Mouse (Mus musculus): ENCODE measurements at regions not wholly inside any gene's neighbourhood (a gene's known extent, or its start where the extent isn't known, plus 50 kb on each side); places are given as distances from the start of the nearest gene placed in this dataset.

DNA sequence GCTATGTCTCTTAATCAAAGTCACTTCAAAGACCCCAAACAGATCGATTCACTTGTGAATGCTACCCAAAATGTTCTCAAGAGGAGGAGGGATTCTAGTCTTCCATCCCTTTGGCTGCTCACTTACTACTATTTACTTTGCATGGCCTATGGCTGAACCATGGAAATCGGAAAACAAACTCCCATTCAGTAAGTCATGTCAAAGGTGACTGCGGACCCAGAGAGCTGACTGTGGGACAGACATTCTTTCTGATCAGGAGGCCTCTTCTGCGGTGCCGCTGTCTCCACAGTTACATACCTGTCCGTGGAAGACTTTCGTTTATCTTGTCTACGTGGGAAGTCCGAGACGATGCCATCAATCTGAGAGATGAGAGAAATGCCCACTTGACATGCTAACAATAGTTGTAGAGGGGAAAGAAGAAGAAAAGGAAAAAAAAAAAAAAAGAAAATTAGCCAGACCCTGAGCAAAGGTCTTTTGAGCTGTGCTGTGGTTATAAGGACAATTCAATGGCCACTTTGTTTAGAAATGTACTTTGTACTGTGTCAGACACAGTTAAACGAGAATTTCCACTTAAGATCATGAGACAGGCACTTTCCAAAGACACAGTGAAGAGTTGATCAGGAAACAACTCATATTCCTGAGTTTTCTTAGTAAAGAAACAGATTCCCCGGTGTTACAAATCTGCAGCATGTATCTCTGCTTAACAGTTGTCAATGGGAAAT, 92.7 kb downstream of the Olig3 start:
- Histone ChIP-seq H3K4me3 (replicated peaks; ENCODE audit: extremely low read depth, low read depth, low read length) (no peak overlapping the region), H3K4me1 (ENCODE audit: control insufficient read depth, insufficient read depth, low read length) (no peaks in the 10 kb centered on the region)
- TF ChIP-seq POLR2A (IDR thresholded peaks at IDR 0.05; ENCODE audit: borderline replicate concordance, extremely low read depth, low read depth, low read length) (no peak), CTCF (IDR thresholded peaks at IDR 0.05; ENCODE audit: insufficient read depth, low read length) (no peak)
- WGBS: 60% methylated on average over 12 of the region's 12 CpGs
- no peak for DNase-seq

DNA sequence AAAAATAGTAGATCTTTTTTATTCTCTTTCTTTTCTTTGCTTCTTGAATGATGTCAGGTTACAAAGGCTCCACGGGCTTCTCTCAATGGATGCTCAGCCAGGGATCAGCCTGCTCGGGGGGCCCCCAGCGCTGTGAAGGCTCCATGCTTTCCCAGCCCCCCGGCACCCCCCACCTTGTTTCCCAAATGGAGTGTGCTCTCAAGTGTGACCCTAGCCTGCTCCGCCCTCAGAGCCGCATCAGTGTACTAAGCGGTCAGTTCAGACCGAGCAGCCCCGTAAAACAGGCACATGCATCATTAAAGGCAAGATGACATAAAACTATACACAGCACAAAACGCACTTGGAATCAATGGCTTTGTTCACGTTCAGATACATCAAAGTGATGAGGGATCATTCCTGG, 102.7 kb downstream of the Olig3 start:
- H3K4me3 ChIP-seq (replicated peaks; ENCODE audit: extremely low read depth, low read depth, low read length): no peak overlapping the region
- 77% methylated on average over 11 of the region's 11 CpGs for WGBS
- no peak for TF ChIP-seq CTCF (IDR thresholded peaks at IDR 0.05; ENCODE audit: insufficient read depth, low read length)
- TF ChIP-seq POLR2A (IDR thresholded peaks at IDR 0.05; ENCODE audit: borderline replicate concordance, extremely low read depth, low read depth, low read length): no peak
- peaks cover 2% of the 10 kb centered on the region; the same call in 1 of the 2 replicates for H3K4me1 ChIP-seq (ENCODE audit: control insufficient read depth, insufficient read depth, low read length)
- DNase-seq: no peak

DNA sequence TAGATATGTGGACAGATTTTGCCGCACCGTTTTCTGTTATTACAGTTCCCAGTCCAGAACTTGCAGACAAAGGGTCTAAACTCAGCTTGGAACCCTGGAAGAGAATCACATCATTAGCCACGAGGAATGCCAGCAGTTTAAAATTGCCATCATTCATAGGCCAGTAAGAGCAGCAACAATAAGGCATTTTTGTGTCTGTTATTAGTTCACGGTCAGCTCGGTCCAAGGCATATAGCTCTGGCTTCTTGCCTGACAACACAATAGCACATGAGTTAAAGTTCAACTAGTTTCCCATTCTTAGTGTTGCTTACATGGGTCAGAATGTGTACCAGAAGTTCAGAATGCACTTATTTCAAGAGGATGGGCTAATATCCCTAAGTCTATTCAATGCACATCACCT, 103.4 kb downstream of the Olig3 start:
- 70% methylated on average over 5 of the region's 5 CpGs for WGBS
- peaks cover 4% of the 10 kb centered on the region; the same call in 1 of the 2 replicates for H3K4me1 ChIP-seq (ENCODE audit: control insufficient read depth, insufficient read depth, low read length)
- DNase-seq: no peak
- no peak overlapping the region for H3K4me3 ChIP-seq (replicated peaks; ENCODE audit: extremely low read depth, low read depth, low read length)
- TF ChIP-seq CTCF (IDR thresholded peaks at IDR 0.05; ENCODE audit: insufficient read depth, low read length) (no peak), POLR2A (IDR thresholded peaks at IDR 0.05; ENCODE audit: borderline replicate concordance, extremely low read depth, low read depth, low read length) (no peak)

DNA sequence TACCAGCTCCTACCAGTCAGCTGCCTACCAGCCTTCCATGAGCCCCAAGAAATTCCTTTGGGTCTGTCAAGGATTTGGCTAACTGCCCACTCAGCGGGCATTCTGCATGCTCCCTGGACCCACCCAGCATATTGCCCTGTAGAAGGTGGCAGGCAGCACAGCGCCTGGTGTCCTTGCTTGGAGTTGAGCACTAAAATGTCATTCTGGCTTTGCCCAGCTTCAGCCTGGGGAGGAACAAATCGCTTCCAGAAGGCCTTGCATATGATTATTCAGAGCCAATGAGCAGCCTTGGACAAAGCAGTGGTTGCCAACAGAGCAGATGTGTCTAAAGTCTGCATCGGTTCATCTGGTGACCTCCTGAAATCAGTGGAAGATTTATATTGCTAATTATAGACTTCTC, 103.8 kb downstream of the Olig3 start:
- Histone ChIP-seq H3K4me1 (ENCODE audit: control insufficient read depth, insufficient read depth, low read length) (peaks cover 4% of the 10 kb centered on the region; the same call in 1 of the 2 replicates), H3K4me3 (replicated peaks; ENCODE audit: extremely low read depth, low read depth, low read length) (no peak overlapping the region)
- DNase-seq: no peak
- WGBS: 63% methylated on average over 4 of the region's 4 CpGs
- TF ChIP-seq POLR2A (IDR thresholded peaks at IDR 0.05; ENCODE audit: borderline replicate concordance, extremely low read depth, low read depth, low read length) (no peak), CTCF (IDR thresholded peaks at IDR 0.05; ENCODE audit: insufficient read depth, low read length) (no peak)

DNA sequence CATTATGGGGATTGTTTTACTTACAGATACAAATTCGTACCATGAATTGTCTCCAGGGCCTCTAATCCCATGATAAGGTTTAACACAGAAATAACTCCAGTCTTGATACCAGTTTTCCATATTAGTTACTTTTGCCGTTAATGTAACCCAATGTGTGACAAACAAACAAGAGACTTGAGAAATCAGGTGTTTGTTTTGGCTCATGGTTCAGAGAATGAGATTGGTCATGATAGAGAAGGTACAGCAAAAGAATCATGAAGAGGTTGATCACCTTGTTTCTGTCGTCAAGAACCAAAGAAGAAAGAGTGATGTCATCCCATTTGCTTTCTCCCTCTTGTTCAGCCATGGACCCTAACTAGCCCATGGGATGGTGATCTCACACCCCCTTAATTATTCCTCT, 107.5 kb downstream of the Olig3 start:
- DNase-seq: no peak
- H3K4me1 ChIP-seq (ENCODE audit: control insufficient read depth, insufficient read depth, low read length): peaks cover 4% of the 10 kb centered on the region; the same call in 1 of the 2 replicates
- H3K4me3 ChIP-seq (replicated peaks; ENCODE audit: extremely low read depth, low read depth, low read length): no peak overlapping the region
- WGBS: 68% methylated on average over 3 of the region's 3 CpGs
- TF ChIP-seq POLR2A (IDR thresholded peaks at IDR 0.05; ENCODE audit: borderline replicate concordance, extremely low read depth, low read depth, low read length) (no peak), CTCF (IDR thresholded peaks at IDR 0.05; ENCODE audit: insufficient read depth, low read length) (no peak)

DNA sequence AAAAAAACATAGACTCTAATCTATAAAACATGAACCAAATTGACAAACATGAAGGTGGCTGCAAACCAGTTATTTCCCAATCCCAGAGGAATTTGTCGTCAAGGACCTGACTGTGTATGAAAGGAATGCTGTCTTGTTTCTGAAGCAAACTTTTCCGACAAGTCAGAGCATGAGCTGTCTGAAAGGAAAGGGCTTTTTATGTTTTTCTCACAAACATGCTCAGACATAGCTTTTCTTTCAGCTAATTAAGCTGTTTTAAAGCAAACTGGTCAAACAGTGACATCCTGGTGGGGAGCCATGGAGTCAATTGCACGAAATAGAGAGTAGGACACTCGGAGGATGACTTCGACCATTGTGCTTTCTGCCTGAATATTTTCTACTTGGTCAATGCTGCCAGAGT, 108.2 kb downstream of the Olig3 start:
- WGBS: 55% methylated on average over 5 of the region's 5 CpGs
- TF ChIP-seq POLR2A (IDR thresholded peaks at IDR 0.05; ENCODE audit: borderline replicate concordance, extremely low read depth, low read depth, low read length) (no peak), CTCF (IDR thresholded peaks at IDR 0.05; ENCODE audit: insufficient read depth, low read length) (no peak)
- H3K4me1 ChIP-seq (ENCODE audit: control insufficient read depth, insufficient read depth, low read length): peaks cover 4% of the 10 kb centered on the region; the same call in 1 of the 2 replicates

DNA sequence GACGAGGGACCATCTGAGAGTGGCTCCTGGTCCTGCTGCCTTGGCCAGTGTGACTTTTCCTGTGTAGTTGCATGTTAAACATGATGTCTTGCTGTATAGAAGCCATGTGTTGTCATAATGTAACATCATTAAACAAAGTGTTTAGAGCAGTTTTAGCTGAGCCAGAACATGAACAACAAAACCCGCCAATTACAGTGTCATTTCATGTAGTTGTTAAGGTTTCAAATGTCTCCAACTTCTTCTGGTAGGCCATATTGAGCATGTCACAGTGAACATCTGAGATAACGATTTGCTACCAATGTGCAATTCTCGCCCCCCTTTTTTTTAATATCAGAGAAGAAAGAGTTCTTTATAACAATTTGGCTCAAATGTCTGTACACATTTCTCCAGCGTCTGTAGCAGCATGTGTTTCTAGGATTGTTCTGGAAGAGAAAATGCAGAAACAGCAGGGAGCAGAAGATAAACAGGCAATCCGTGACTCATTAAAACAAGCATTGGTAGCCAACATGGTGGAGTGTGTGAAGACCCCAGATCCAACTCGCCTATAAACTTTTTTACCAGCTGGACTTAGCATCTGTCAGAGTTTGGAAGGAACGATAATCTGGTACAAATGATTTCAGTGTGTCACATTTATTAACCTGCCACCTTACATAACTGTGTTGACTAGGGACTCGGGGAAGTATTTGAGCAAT, 115.2 kb downstream of the Olig3 start:
- DNase-seq: no peak
- TF ChIP-seq CTCF (IDR thresholded peaks at IDR 0.05; ENCODE audit: insufficient read depth, low read length): no peak
- TF ChIP-seq POLR2A (IDR thresholded peaks at IDR 0.05; ENCODE audit: borderline replicate concordance, extremely low read depth, low read depth, low read length): no peak
- peaks cover 2% of the 10 kb centered on the region; the same call in 1 of the 2 replicates for H3K4me1 ChIP-seq (ENCODE audit: control insufficient read depth, insufficient read depth, low read length)
- no peak overlapping the region for H3K4me3 ChIP-seq (replicated peaks; ENCODE audit: extremely low read depth, low read depth, low read length)
- WGBS: 64% methylated on average over 9 of the region's 9 CpGs

More for the DNA sequence above, 108.2 kb downstream of the Olig3 start:
- no peak for DNase-seq
- no peak overlapping the region for H3K4me3 ChIP-seq (replicated peaks; ENCODE audit: extremely low read depth, low read depth, low read length)

DNA sequence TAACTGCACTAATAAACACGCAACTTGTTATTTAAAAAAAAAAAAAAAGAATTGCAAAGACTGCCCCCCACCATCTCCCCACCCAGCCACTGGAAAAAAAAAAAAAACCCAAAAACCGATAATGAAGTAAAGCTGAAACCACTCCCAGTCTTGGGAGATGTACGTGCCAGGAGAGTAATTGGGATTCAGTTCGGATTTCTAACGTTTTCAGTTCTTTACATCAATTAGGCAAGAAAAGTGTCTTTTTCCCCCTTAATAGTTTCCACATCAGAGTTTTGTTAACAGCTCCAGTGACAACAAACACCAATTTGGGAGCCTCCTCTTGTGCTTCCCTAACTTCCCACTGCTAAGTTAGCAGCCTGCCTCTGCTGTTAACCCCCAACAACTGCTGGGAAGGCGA, 115.7 kb downstream of the Olig3 start:
- TF ChIP-seq POLR2A (IDR thresholded peaks at IDR 0.05; ENCODE audit: borderline replicate concordance, extremely low read depth, low read depth, low read length) (no peak), CTCF (IDR thresholded peaks at IDR 0.05; ENCODE audit: insufficient read depth, low read length) (no peak)
- 44% methylated on average over 6 of the region's 6 CpGs for WGBS
- Histone ChIP-seq H3K4me1 (ENCODE audit: control insufficient read depth, insufficient read depth, low read length) (peaks cover 2% of the 10 kb centered on the region; the same call in 1 of the 2 replicates), H3K4me3 (replicated peaks; ENCODE audit: extremely low read depth, low read depth, low read length) (no peak overlapping the region)
- no peak for DNase-seq

DNA sequence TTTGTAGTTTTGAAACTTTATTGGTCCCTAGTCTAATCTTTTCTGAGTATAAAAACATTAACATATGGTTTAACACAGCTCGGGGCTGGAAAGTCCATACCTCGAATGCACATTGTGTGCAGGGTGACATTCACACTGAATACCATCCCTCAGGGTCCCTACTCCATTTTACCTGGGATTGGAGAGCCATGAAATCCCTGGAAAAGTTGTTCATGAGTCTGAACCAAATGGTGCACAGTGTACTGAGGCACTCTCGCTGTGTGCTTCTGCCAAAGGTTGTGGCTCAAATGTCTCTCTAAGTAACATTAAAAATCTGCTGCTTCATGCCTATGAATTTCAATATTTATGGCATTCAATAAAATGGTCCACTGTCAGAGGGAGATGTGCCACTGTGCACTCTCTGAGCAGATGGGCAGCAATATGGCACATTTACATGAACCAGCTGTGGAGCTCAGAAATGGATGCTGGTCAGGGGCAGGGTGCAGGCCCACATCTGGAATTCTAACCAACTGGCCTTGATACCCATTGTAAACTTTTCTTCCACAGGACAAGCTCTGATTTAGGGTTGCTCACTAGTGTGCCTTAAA, 116.7 kb downstream of the Olig3 start:
- H3K4me3 ChIP-seq (replicated peaks; ENCODE audit: extremely low read depth, low read depth, low read length): no peak overlapping the region
- H3K4me1 ChIP-seq (ENCODE audit: control insufficient read depth, insufficient read depth, low read length): peaks cover 2% of the 10 kb centered on the region; the same call in 1 of the 2 replicates
- TF ChIP-seq CTCF (IDR thresholded peaks at IDR 0.05; ENCODE audit: insufficient read depth, low read length): no peak
- no peak for TF ChIP-seq POLR2A (IDR thresholded peaks at IDR 0.05; ENCODE audit: borderline replicate concordance, extremely low read depth, low read depth, low read length)
- WGBS: 72% methylated on average over 3 of the region's 3 CpGs
- DNase-seq: no peak

Measured in lung, adult 2 months (tissue).